Mouse (Mus musculus): ENCODE data around the gene Bst1. TPM values are rescaled to one million over a fixed set of nuclear protein-coding genes. Genes with fewer than 3 reads are reported as not detected.

Bst1 gene
- polyA plus RNA-seq, 1 experiment: 0.38 TPM

DNA sequence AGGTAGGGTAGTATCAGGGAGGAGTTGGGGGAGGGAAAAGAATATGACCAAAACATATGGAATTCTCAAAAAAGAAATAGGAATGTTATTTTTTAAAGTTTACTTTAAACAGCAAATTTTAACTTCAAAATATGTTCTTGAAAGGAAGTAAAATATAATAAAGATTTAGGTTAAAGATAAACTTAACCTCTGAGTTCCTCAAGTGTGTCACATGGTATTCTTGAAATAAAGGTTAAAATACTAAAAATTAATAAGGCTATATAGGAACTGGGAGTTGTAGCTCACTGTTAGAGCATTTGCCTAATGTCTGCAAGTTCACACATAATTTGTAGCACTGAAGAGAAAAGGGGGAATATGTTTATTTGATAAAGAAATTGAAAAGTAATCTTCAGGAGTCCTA is 17.4 kb upstream of the Bst1 start:
- TF ChIP-seq CTCF (IDR thresholded peaks at IDR 0.05; ENCODE audit: control insufficient read depth, insufficient read depth, insufficient replicate concordance, low read depth, low read length): no peak
- TF ChIP-seq POLR2A (IDR thresholded peaks at IDR 0.05; ENCODE audit: control insufficient read depth, low read depth, low read length): no peak
- Histone ChIP-seq H3K27ac (ENCODE audit: control insufficient read depth, insufficient read depth, low read depth, low read length) (no peak overlapping the region), H3K4me3 (ENCODE audit: control insufficient read depth, low read depth, low read length) (no peak overlapping the region), H3K36me3 (ENCODE audit: control insufficient read depth, insufficient read depth, low read length) (no peaks in the 10 kb centered on the region), H3K4me1 (ENCODE audit: control insufficient read depth, insufficient read depth, low read length) (no peaks in the 10 kb centered on the region), H3K27me3 (ENCODE audit: control insufficient read depth, insufficient read depth, low read length) (no peaks in the 10 kb centered on the region)

DNA sequence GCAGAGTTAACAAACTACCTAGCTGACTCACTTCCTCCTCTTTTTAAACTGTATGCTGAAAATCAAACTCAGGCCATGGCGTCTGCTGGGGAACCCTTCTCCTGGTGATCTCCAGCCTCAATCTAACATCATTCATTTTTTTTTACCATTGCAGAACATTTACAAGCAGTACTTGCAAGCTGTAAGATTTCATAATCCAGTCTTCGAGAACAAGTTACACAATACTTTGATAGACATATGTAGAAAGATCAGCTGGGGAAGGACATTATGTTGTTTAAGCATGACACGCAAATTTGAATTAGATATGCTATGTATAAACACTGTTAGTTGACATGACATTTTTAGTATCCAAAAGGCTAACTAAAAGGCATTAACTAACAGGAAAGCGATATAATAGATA is 16.9 kb upstream of the Bst1 start:
- H3K4me1 ChIP-seq (ENCODE audit: control insufficient read depth, insufficient read depth, low read length): no peaks in the 10 kb centered on the region
- no peaks in the 10 kb centered on the region for H3K36me3 ChIP-seq (ENCODE audit: control insufficient read depth, insufficient read depth, low read length)
- H3K27ac ChIP-seq (ENCODE audit: control insufficient read depth, insufficient read depth, low read depth, low read length): no peak overlapping the region
- no peak for TF ChIP-seq CTCF (IDR thresholded peaks at IDR 0.05; ENCODE audit: control insufficient read depth, insufficient read depth, insufficient replicate concordance, low read depth, low read length)
- TF ChIP-seq POLR2A (IDR thresholded peaks at IDR 0.05; ENCODE audit: control insufficient read depth, low read depth, low read length): no peak
- H3K4me3 ChIP-seq (ENCODE audit: control insufficient read depth, low read depth, low read length): no peak overlapping the region
- H3K27me3 ChIP-seq (ENCODE audit: control insufficient read depth, insufficient read depth, low read length): no peaks in the 10 kb centered on the region

DNA sequence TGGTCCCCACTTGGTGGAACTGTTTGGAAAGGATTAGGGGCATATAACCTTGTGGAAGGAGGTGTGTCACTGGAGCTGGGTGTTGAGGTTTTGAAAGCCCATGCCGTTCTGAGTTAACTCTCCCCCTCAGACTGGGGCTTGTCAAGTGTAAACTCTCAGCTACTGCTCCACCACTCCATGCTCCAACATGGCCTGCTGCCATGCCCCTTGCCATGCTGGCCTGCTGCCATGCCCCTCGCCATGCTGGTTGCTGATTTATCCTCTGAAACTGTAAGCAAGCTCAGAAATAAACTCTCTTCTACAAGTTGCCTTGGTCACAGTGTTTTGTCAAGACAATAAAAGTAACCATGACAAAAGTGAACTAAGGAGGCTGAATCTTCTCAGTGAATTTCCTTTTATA is 13.3 kb upstream of the Bst1 start:
- Histone ChIP-seq H3K27ac (ENCODE audit: control insufficient read depth, insufficient read depth, low read depth, low read length) (no peak overlapping the region), H3K4me3 (ENCODE audit: control insufficient read depth, low read depth, low read length) (no peak overlapping the region), H3K27me3 (ENCODE audit: control insufficient read depth, insufficient read depth, low read length) (no peaks in the 10 kb centered on the region), H3K36me3 (ENCODE audit: control insufficient read depth, insufficient read depth, low read length) (no peaks in the 10 kb centered on the region), H3K4me1 (ENCODE audit: control insufficient read depth, insufficient read depth, low read length) (peaks cover 7% of the 10 kb centered on the region)
- no peak for TF ChIP-seq CTCF (IDR thresholded peaks at IDR 0.05; ENCODE audit: control insufficient read depth, insufficient read depth, insufficient replicate concordance, low read depth, low read length)
- no peak for TF ChIP-seq POLR2A (IDR thresholded peaks at IDR 0.05; ENCODE audit: control insufficient read depth, low read depth, low read length)

DNA sequence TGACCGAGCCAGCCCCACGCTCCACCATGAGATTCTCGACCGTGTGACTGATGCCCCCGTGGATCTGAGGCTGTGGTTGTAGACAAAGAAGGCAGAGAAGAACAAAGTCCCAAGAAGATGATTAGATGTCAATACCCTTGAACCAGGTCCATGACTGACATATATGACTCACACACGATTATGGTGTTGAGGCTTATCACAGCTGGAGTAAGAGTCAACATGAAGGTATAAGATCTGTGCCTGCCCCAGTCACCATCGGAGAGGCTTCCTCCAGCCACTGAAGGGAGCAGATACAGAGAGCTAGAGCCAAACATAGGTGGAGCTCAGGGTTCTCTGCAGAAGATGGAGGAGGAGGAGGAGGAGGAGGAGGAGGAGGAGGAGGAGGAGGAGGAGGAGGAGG is 12.3 kb upstream of the Bst1 start:
- no peak overlapping the region for H3K27ac ChIP-seq (ENCODE audit: control insufficient read depth, insufficient read depth, low read depth, low read length)
- no peaks in the 10 kb centered on the region for H3K27me3 ChIP-seq (ENCODE audit: control insufficient read depth, insufficient read depth, low read length)
- H3K4me3 ChIP-seq (ENCODE audit: control insufficient read depth, low read depth, low read length): no peak overlapping the region
- H3K4me1 ChIP-seq (ENCODE audit: control insufficient read depth, insufficient read depth, low read length): peaks cover 7% of the 10 kb centered on the region
- TF ChIP-seq CTCF (IDR thresholded peaks at IDR 0.05; ENCODE audit: control insufficient read depth, insufficient read depth, insufficient replicate concordance, low read depth, low read length) (no peak), POLR2A (IDR thresholded peaks at IDR 0.05; ENCODE audit: control insufficient read depth, low read depth, low read length) (no peak)
- H3K36me3 ChIP-seq (ENCODE audit: control insufficient read depth, insufficient read depth, low read length): no peaks in the 10 kb centered on the region

DNA sequence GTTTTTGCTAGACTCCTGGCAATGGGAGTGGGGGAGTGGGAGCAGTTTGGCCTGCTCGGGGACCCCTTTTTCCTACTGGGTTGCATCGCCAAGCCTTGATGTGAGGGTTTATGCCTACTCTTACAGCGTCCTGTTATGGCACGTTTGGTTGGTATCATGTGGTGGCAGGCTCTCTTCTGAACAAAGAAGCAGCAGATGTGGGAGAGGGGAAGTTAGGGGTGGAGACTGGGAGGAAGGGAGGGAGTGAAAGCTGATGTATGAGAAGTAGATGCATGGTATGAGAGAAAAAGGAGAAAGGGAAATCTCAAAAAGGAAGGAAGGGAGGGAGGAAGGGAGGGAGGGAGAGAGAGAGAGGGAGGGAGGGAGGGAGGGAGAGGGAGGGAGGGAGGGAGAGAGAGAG is 11.8 kb upstream of the Bst1 start:
- no peaks in the 10 kb centered on the region for H3K27me3 ChIP-seq (ENCODE audit: control insufficient read depth, insufficient read depth, low read length)
- no peak overlapping the region for H3K4me3 ChIP-seq (ENCODE audit: control insufficient read depth, low read depth, low read length)
- H3K4me1 ChIP-seq (ENCODE audit: control insufficient read depth, insufficient read depth, low read length): peaks cover 7% of the 10 kb centered on the region
- H3K27ac ChIP-seq (ENCODE audit: control insufficient read depth, insufficient read depth, low read depth, low read length): no peak overlapping the region
- no peaks in the 10 kb centered on the region for H3K36me3 ChIP-seq (ENCODE audit: control insufficient read depth, insufficient read depth, low read length)
- TF ChIP-seq CTCF (IDR thresholded peaks at IDR 0.05; ENCODE audit: control insufficient read depth, insufficient read depth, insufficient replicate concordance, low read depth, low read length) (no peak), POLR2A (IDR thresholded peaks at IDR 0.05; ENCODE audit: control insufficient read depth, low read depth, low read length) (no peak)

DNA sequence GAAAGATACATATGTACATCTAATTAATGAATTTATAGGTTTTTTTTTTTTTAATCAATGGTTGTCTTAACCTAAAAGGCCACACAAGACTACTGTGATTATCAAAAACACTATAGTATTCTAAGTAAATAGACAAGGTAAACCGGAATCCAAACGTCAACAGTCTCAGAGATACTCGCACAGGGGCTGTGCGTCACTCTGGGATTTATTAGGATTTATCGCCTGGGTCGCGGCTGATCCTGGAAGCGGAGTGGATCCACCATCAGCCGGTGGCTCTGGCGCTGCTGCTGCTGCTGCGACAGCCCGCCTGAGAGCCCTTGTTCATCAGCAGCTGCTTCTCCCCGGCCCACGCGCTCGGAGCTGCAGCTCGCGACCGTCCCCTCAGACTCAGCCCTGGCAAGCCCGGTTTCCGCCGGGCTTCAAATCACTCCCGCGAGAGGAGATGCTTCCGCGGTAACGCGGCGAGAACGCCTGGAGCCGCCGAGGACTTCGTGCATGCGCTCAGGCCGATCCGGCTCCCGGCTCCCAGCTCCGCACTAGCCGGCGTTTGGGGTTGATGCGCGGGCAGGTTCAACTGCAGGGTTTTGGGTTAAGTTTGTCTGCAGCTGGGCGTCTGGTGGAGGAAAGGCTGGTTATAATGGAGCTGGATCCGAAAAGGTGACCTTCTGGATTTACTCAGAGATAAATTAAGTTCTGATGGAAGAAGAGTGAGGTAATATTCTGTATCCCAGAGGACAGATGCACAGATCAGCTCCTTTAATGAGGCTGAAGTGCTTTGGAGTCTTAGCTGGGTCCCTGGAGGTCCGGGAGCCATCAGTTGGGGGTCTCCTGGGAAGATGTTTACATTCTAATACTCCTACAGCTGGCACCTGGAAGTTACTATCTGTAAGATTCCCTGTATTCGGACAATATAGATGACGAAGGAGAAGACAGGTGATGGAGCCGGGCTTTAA is 10.7 kb upstream of the Bst1 start:
- H3K27ac ChIP-seq (ENCODE audit: control insufficient read depth, insufficient read depth, low read depth, low read length): peak overlapping the region; percentile 36; the same call in 1 of the 2 replicates
- H3K36me3 ChIP-seq (ENCODE audit: control insufficient read depth, insufficient read depth, low read length): no peaks in the 10 kb centered on the region

DNA sequence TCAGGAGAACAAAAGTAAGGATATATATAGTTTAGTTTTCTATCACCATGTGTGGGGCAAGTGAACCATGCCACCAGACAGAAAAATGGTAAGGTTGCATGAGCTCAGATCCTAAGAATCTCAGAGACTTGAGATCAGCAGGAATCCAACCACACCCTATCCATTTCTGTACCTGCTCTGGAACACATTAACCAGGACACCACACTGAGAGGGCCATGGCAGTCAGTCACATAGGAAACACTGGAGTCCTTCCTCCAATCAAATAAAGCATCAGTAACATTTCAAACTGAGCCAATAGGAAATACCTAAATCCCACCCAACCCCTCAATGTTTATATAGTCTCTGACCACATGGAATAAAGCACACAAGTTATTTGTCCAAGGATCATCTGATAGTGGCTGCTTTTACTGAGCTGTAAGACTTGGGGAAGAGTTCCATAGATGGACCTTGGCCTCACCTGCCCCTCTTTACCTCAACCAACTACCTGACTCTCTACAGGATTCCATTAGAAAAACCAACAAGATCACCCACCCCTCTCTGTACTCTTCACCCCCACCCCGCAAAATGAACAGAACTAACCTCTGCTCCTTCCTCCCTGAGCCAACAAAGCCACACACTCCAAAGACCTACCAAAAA is 8.1 kb upstream of the Bst1 start:
- Histone ChIP-seq H3K4me1 (ENCODE audit: control insufficient read depth, insufficient read depth, low read length) (peaks cover 7% of the 10 kb centered on the region), H3K27me3 (ENCODE audit: control insufficient read depth, insufficient read depth, low read length) (no peaks in the 10 kb centered on the region), H3K36me3 (ENCODE audit: control insufficient read depth, insufficient read depth, low read length) (no peaks in the 10 kb centered on the region), H3K27ac (ENCODE audit: control insufficient read depth, insufficient read depth, low read depth, low read length) (no peak overlapping the region), H3K4me3 (ENCODE audit: control insufficient read depth, low read depth, low read length) (no peak overlapping the region)
- no peak for TF ChIP-seq CTCF (IDR thresholded peaks at IDR 0.05; ENCODE audit: control insufficient read depth, insufficient read depth, insufficient replicate concordance, low read depth, low read length)
- no peak for TF ChIP-seq POLR2A (IDR thresholded peaks at IDR 0.05; ENCODE audit: control insufficient read depth, low read depth, low read length)

More for the DNA sequence above, 10.7 kb upstream of the Bst1 start:
- Histone ChIP-seq H3K4me3 (ENCODE audit: control insufficient read depth, low read depth, low read length) (peak overlapping the region; percentile 79), H3K4me1 (ENCODE audit: control insufficient read depth, insufficient read depth, low read length) (peaks cover 7% of the 10 kb centered on the region), H3K27me3 (ENCODE audit: control insufficient read depth, insufficient read depth, low read length) (no peaks in the 10 kb centered on the region)
- TF ChIP-seq CTCF (IDR thresholded peaks at IDR 0.05; ENCODE audit: control insufficient read depth, insufficient read depth, insufficient replicate concordance, low read depth, low read length) (no peak), POLR2A (IDR thresholded peaks at IDR 0.05; ENCODE audit: control insufficient read depth, low read depth, low read length) (peak; percentile 66)

Measured in testis, adult 2 months (tissue).